Mouse (Mus musculus) ES-Bruce4 (cell line): ENCODE results near the gene Uso1. TPM values are rescaled to one million over a fixed set of nuclear protein-coding genes. Genes with fewer than 3 reads are reported as not detected.

Experiments
- H3K27ac ChIP-seq: 2 replicates; pipeline ENCODE4 v1.5.1; 2012; ENCODE audit warnings: low read length, inconsistent platforms; ENCODE audit not compliant: insufficient read depth
- H3K27me3 ChIP-seq: 2 replicates; pipeline ENCODE4 v1.6.1; 2012; ENCODE audit warnings: mild to moderate bottlenecking, low read length, inconsistent platforms; ENCODE audit not compliant: control insufficient read depth, poor library complexity, insufficient read depth, severe bottlenecking
- H3K36me3 ChIP-seq: 2 replicates; pipeline ENCODE4 v1.6.1; 2012; ENCODE audit warnings: inconsistent platforms, mild to moderate bottlenecking, low read length, moderate library complexity; ENCODE audit not compliant: control insufficient read depth, poor library complexity, insufficient read depth, severe bottlenecking
- H3K4me1 ChIP-seq: one replicate; pipeline ENCODE4 v1.8.1; 2011; ENCODE audit warnings: low read length; ENCODE audit not compliant: control insufficient read depth, insufficient read depth
- H3K4me3 ChIP-seq: 2 replicates; pipeline ENCODE4 v1.5.1; 2011; ENCODE audit warnings: low read depth, mild to moderate bottlenecking, low read length
- H3K9ac ChIP-seq: 2 replicates; pipeline ENCODE4 v1.6.1; 2012; ENCODE audit warnings: low read depth, mild to moderate bottlenecking, inconsistent platforms; ENCODE audit not compliant: poor library complexity, severe bottlenecking
- H3K9me3 ChIP-seq: replicated peaks from 2 replicates; pipeline ENCODE4 v1.6.1; 2012; ENCODE audit warnings: mild to moderate bottlenecking, low read length, inconsistent platforms; ENCODE audit not compliant: control insufficient read depth, poor library complexity, insufficient read depth, severe bottlenecking
- CTCF ChIP-seq: IDR thresholded peaks from one replicate; pipeline ENCODE4 v1.8.1; 2011; ENCODE audit warnings: low read depth, low read length
- EP300 ChIP-seq: IDR thresholded peaks from 2 replicates; pipeline ENCODE4 v1.6.1; 2011; ENCODE audit warnings: low read depth, low read length; ENCODE audit not compliant: insufficient read depth
- POLR2A ChIP-seq: IDR thresholded peaks from one replicate; pipeline ENCODE4 v1.8.1; 2011; ENCODE audit warnings: low read length; ENCODE audit not compliant: insufficient read depth
- polyA plus RNA-seq: library from polyadenylated mRNA; stranded (reverse); fragments of >200 nt; gene quantifications from 2 replicates; pipeline ENCODE4 v1.2.4, GENCODE M21; 2011; ENCODE audit warnings: low read depth; ENCODE audit not compliant: missing spikeins, insufficient read depth, insufficient read length

The Uso1 gene
- polyA plus RNA-seq, 1 experiment, result 72.8 TPM

DNA sequence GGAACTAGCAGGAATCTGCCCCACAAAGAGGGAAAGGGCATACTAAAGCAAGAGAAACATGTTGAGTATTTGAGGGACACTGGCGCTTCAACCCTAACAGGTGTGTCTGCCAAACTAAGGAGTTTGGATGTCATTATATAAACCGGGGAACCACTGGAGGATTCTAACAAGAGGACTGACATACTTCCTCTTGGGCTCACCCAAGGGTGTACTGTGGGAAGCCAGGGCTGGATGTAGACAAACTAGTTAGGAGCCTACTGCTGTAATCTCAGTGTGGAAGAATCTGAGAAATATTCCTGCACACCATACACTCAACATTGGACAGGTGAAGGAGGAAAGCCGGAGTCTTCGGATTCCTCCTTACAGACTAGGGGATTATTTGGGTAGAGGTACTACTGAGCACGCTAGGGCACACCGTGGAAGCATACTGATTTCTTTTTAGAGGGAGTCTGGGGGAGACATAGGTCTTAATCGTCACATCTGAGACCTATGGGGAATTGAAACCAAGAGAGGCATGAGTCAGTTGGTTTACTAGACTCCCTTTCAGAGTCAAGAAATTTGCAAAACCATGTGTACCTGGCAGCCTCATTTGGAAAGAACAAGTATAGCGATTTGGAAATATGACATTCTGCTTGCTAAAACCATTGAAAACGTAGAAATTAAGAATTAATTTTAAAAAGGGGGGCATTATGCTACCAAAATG lies 1.1 kb upstream of the Uso1 start:
- Histone ChIP-seq H3K27me3 (no peaks in the 10 kb centered on the region), H3K27ac (no peak overlapping the region)

DNA sequence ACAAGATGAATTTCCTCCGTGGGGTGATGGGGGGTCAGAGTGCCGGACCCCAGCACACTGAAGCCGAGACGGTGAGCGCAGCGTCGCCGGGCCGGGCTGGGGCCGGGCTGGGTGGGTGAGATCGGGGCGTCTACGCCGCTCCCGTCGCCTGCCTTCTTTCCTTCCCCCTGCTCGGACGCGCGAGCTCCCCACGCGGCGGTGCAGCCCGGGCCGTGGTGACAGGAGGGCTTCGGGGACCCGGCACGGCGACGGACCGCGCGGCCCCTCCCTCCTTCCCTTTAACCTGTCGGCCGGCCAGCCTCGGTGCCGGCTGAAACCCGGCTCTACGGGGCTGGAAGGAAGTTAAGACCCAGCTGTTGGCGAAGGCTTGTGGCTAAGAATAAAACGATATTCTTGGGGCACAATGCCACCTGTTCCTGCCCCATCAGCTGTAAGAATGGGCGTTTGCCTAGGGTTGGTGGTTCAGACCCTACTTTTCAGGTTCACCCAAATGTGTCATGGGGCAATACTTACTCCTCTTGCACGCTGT lies 419 bp downstream of the Uso1 start:
- H3K4me3 ChIP-seq, result peak overlapping the region; percentile 100
- TF ChIP-seq POLR2A, result no peak
- TF ChIP-seq EP300, result no peak
- TF ChIP-seq CTCF, result no peak
- H3K27ac ChIP-seq, result no peak overlapping the region
- H3K36me3 ChIP-seq, result no peaks in the 10 kb centered on the region
- H3K27me3 ChIP-seq, result no peaks in the 10 kb centered on the region
- no peaks in the 10 kb centered on the region for H3K9me3 ChIP-seq
- H3K9ac ChIP-seq, result peak overlapping the region; percentile 89
- H3K4me1 ChIP-seq, result peaks cover 10% of the 10 kb centered on the region

More for the DNA sequence above, 1.1 kb upstream of the Uso1 start:
- H3K9me3 ChIP-seq, result no peaks in the 10 kb centered on the region
- TF ChIP-seq POLR2A, result no peak
- TF ChIP-seq CTCF, result no peak
- TF ChIP-seq EP300, result no peak
- H3K4me3 ChIP-seq, result no peak overlapping the region
- peak overlapping the region; percentile 24; the same call in 1 of the 2 replicates for H3K9ac ChIP-seq
- H3K4me1 ChIP-seq, result peaks cover 5% of the 10 kb centered on the region
- H3K36me3 ChIP-seq, result no peaks in the 10 kb centered on the region

DNA sequence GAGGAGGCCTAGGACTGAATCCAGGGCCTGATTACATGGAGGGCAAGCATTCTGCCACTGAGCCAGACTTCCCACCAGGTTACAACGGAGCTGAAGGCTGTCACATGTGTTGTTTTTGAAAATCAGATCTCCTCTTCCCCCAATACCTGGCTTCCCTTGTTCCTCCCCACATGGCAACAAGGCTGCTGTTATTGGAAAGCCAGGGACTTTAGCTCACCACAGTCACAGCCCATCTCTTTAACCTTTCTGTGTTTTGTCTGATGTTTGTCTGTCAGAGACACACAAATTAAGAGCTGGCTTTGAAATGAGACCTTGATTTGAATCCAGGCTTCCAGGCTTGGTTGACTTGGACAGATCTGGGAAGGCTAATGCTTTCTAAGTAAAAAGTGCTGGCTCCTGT lies 1.5 kb downstream of the Uso1 start:
- H3K9ac ChIP-seq, result no peak overlapping the region
- no peak overlapping the region for H3K4me3 ChIP-seq
- no peaks in the 10 kb centered on the region for H3K36me3 ChIP-seq
- H3K27ac ChIP-seq, result no peak overlapping the region
- H3K9me3 ChIP-seq, result no peaks in the 10 kb centered on the region
- H3K27me3 ChIP-seq, result no peaks in the 10 kb centered on the region
- TF ChIP-seq CTCF (no peak), EP300 (no peak), POLR2A (no peak)
- H3K4me1 ChIP-seq, result peaks cover 10% of the 10 kb centered on the region

DNA sequence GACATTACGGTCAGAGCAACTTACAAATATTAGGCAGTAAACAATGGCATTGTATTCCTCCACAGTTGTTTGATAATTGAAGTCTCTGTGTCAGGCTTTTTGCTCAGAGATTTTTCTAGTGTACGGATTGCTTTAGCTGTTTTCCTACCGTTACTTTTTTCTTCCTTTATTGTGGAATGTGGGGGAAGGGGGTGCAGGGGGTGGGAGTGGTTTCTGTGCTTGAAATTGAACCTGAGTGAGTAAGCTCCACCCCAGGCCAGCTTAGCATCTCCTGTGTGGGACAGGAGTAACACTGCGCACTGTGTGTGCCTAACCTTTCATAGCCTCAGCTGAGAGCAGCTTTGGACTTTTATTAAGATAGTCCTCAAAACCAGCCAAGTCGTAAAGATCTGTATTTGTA lies 4.0 kb downstream of the Uso1 start:
- no peaks in the 10 kb centered on the region for H3K27me3 ChIP-seq
- peaks cover 10% of the 10 kb centered on the region for H3K4me1 ChIP-seq
- no peak overlapping the region for H3K9ac ChIP-seq
- H3K9me3 ChIP-seq, result no peaks in the 10 kb centered on the region
- no peak overlapping the region for H3K4me3 ChIP-seq
- H3K27ac ChIP-seq, result no peak overlapping the region
- no peak for TF ChIP-seq EP300
- TF ChIP-seq POLR2A, result no peak
- no peak for TF ChIP-seq CTCF
- no peaks in the 10 kb centered on the region for H3K36me3 ChIP-seq

DNA sequence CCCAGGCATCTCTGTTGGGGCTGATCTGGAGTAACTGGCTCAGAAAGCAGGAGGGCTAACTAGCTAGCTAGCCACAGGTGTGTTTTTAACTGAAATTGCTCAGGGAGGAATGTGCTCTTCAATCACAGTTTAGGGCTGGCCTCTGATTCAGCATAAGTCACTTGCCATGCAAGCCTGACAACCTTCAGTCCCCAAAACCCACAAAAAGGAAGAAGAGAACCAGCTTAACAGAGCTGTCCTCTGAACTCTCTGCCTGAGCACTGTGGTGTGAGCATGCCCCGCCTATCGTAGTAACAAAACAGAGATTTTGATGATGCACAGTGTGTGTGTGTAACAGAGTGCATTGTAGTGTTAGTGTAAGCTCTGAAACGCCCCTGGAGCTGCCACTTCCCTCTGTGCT lies 4.7 kb downstream of the Uso1 start:
- peaks cover 10% of the 10 kb centered on the region for H3K4me1 ChIP-seq
- no peak overlapping the region for H3K9ac ChIP-seq
- H3K9me3 ChIP-seq, result no peaks in the 10 kb centered on the region
- H3K36me3 ChIP-seq, result no peaks in the 10 kb centered on the region
- no peak overlapping the region for H3K4me3 ChIP-seq
- H3K27me3 ChIP-seq, result no peaks in the 10 kb centered on the region
- 0 out of 2 replicates have a peak overlapping the region, but pooled peaks have one; percentile 31 for H3K27ac ChIP-seq
- TF ChIP-seq EP300 (no peak), POLR2A (no peak), CTCF (no peak)

DNA sequence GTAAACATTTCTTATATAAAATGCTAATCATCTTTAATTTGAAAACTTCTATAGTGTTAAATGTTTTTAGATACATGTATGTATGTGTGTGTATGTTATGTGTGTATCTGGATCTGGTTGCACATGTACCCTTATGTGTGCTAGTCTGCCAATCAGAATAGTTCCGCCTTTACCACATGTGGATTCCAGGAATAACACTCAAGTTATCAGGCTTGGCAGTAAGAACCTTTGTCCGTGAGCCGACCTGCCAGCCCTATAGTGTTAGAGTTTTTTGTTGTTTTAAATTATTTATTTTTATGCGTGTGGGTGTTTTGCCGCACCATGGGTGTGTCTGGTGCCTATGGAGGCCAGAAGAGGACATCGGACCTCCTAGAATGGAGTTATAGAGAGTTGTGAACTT lies 5.9 kb downstream of the Uso1 start:
- H3K9ac ChIP-seq, result no peak overlapping the region
- H3K36me3 ChIP-seq, result no peaks in the 10 kb centered on the region
- no peaks in the 10 kb centered on the region for H3K27me3 ChIP-seq
- TF ChIP-seq EP300 (no peak), CTCF (no peak), POLR2A (no peak)
- H3K4me1 ChIP-seq, result peaks cover 10% of the 10 kb centered on the region
- no peak overlapping the region for H3K27ac ChIP-seq
- no peak overlapping the region for H3K4me3 ChIP-seq
- H3K9me3 ChIP-seq, result no peaks in the 10 kb centered on the region
